Mouse (Mus musculus): ENCODE results near the gene Nono. TPM values are rescaled to one million over a fixed set of nuclear protein-coding genes. Genes with fewer than 3 reads are reported as not detected.

Gene Nono
- 682 and 720 TPM in 2 replicates for polyA plus RNA-seq (2014; fragmentation: Nextera tagmentation; extraction: Ambion mirVana)

DNA sequence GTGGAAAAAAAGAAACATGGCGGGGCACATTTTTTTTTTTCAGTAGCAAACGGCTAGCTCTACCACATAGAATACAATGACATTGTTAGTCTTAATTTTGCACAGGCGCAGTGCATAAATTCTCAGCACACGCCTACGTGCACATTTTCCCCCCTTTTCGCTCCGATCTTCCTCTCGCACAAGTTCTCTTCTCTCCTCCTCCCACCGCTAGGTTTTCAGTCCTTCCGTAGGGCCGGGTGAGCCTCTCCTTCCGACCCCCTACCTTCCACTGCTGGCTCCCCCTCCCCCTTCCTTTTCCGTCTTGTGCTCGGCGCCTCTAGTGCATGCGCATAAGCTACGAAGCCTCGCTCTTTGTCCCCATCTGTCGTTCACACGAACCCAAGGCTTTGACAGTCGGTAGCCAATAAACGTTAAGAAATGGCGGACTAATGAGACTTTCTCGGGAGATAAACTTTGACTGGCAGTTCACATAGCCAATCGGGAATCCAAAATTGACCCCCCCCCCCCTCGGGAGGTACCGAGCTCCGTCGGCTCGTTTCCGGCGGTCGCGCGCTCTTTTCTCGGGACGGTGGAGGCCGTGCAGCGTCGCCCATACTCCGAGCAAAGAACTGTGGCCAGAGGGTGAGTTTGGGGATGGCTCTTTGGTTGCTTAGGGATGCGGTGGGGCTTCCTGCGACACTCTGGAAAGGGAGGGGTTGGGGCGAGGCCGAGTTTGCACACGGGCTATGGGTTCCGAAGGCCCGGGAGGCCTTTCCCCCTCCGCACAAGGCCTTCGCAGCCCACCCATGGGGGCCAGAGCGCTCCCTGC lies at the start of gene Nono:
TSS of gene Nono (plus strand) at position 177 of the 808 bp plus-strand sequence.
- DNase-seq (ENCODE audit: low spot score) (peak; percentile 95), ATAC-seq (replicated peaks; ENCODE audit: insufficient number of reproducible peaks, low FRiP score, low TSS enrichment, low read depth) (peak; percentile 95)
- Histone ChIP-seq H3K27ac (replicated peaks; ENCODE audit: low read depth, low read length) (peak within 1 kb of the TSS; percentile 93), H3K4me2 (ENCODE audit: low read depth, low read length) (peak within 1 kb of the TSS; percentile 24), H3K4me1 (ENCODE audit: control insufficient read depth, insufficient read depth, low read length) (no peaks in the 10 kb centered on the region), H3K9me3 (replicated peaks; ENCODE audit: control insufficient read depth, low read length) (no peaks in the 10 kb centered on the region), H3K4me3 (ENCODE audit: low read depth, low read length) (peak within 1 kb of the TSS; percentile 54), H3K9ac (replicated peaks; ENCODE audit: low read length) (peak within 1 kb of the TSS; percentile 91), H3K27me3 (ENCODE audit: control insufficient read depth, insufficient read depth, low read length) (no peaks in the 10 kb centered on the region), H3K36me3 (replicated peaks; ENCODE audit: control insufficient read depth, insufficient read depth, low read depth, low read length) (no peaks in the 10 kb centered on the region)
- 23% methylated on average over 48 of the region's 51 CpGs for WGBS

DNA sequence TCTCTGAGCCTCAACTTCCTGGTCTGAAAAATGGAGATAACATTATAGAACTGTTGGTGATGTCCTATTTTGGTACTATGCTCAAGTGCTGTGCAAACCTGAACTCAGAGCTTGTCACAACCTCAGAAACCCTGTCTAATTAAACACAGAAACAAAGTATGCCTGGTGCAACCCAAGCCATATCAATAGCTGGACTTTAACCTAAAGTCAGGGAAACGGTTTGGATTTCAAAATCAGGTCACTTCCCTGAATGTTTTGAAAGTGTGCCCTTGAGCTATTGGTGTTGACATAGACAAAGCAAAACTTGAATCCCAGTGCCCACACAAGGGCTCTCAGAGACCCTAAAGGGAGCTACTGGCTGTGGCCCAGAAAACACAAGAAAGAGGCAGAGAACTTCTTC lies 49.4 kb upstream of the Nono start:
- Histone ChIP-seq H3K36me3 (replicated peaks; ENCODE audit: control insufficient read depth, insufficient read depth, low read depth, low read length) (no peaks in the 10 kb centered on the region), H3K4me2 (ENCODE audit: low read depth, low read length) (no peak overlapping the region), H3K9ac (replicated peaks; ENCODE audit: low read length) (no peak overlapping the region), H3K9me3 (replicated peaks; ENCODE audit: control insufficient read depth, low read length) (no peaks in the 10 kb centered on the region), H3K27me3 (ENCODE audit: control insufficient read depth, insufficient read depth, low read length) (peaks cover 16% of the 10 kb centered on the region), H3K27ac (replicated peaks; ENCODE audit: low read depth, low read length) (no peak overlapping the region), H3K4me1 (ENCODE audit: control insufficient read depth, insufficient read depth, low read length) (no peaks in the 10 kb centered on the region), H3K4me3 (ENCODE audit: low read depth, low read length) (no peak overlapping the region)
- ATAC-seq (replicated peaks; ENCODE audit: insufficient number of reproducible peaks, low FRiP score, low TSS enrichment, low read depth), result no peak
- WGBS, result 56% methylated on average over 1 of the region's 1 CpGs
- DNase-seq (ENCODE audit: low spot score), result no peak

DNA sequence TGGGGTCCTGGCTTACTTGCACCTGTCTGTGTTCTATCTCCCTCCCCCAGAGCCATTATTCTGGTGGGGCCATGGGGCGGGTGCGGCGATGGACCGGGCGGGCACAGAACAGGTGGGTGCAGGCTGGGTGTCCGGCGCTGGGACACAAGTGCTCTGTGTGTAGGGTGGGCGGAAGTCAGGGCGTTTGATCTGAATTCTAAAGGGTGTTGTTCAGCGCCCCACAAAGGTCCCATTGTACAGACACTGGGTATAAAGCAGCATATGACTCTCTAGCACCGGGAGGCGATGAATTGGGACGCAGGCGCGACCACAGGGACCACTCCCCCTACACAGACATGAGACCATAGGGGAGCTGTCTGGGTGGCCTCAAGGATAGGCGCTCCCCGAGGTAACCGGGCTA lies 45.7 kb upstream of the Nono start:
- H3K36me3 ChIP-seq (replicated peaks; ENCODE audit: control insufficient read depth, insufficient read depth, low read depth, low read length), result no peaks in the 10 kb centered on the region
- no peaks in the 10 kb centered on the region for H3K9me3 ChIP-seq (replicated peaks; ENCODE audit: control insufficient read depth, low read length)
- no peak overlapping the region for H3K4me3 ChIP-seq (ENCODE audit: low read depth, low read length)
- no peaks in the 10 kb centered on the region for H3K4me1 ChIP-seq (ENCODE audit: control insufficient read depth, insufficient read depth, low read length)
- no peak for DNase-seq (ENCODE audit: low spot score)
- ATAC-seq (replicated peaks; ENCODE audit: insufficient number of reproducible peaks, low FRiP score, low TSS enrichment, low read depth), result no peak
- H3K9ac ChIP-seq (replicated peaks; ENCODE audit: low read length), result no peak overlapping the region
- peaks cover 23% of the 10 kb centered on the region for H3K27me3 ChIP-seq (ENCODE audit: control insufficient read depth, insufficient read depth, low read length)
- WGBS, result 20% methylated on average over 18 of the region's 18 CpGs
- no peak overlapping the region for H3K27ac ChIP-seq (replicated peaks; ENCODE audit: low read depth, low read length)
- no peak overlapping the region for H3K4me2 ChIP-seq (ENCODE audit: low read depth, low read length)

DNA sequence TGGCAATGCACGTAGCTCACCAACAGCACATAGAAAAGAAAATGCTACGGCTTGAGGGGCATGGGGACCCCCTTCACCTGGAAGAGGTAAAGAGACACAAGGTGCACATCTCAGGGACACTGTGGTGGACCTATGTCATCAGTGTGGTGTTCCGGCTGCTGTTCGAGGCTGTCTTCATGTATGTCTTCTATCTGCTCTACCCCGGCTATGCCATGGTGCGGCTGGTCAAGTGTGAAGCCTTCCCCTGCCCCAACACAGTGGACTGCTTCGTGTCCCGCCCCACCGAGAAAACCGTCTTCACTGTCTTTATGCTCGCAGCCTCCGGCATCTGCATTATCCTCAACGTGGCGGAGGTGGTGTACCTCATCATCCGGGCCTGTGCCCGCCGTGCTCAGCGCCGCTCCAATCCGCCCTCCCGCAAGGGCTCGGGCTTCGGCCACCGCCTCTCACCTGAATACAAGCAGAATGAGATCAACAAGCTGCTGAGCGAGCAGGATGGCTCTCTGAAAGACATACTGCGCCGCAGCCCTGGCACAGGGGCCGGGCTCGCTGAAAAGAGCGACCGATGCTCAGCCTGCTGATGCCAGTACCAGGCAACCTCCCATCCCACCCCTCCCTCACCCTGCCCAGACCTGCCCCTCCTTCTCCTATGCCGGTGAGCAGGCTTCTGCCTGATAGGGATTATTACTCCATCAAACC lies 44.5 kb upstream of the Nono start:
- ATAC-seq (replicated peaks; ENCODE audit: insufficient number of reproducible peaks, low FRiP score, low TSS enrichment, low read depth) (no peak), DNase-seq (ENCODE audit: low spot score) (no peak)
- H3K9me3 ChIP-seq (replicated peaks; ENCODE audit: control insufficient read depth, low read length), result no peaks in the 10 kb centered on the region
- no peaks in the 10 kb centered on the region for H3K36me3 ChIP-seq (replicated peaks; ENCODE audit: control insufficient read depth, insufficient read depth, low read depth, low read length)
- 0 out of 2 replicates have a peak overlapping the region, but pooled peaks have one; percentile 8 for H3K4me3 ChIP-seq (ENCODE audit: low read depth, low read length)
- no peak overlapping the region for H3K27ac ChIP-seq (replicated peaks; ENCODE audit: low read depth, low read length)
- no peaks in the 10 kb centered on the region for H3K4me1 ChIP-seq (ENCODE audit: control insufficient read depth, insufficient read depth, low read length)
- H3K4me2 ChIP-seq (ENCODE audit: low read depth, low read length), result peak overlapping the region; percentile 34
- WGBS, result 14% methylated on average over 32 of the region's 32 CpGs
- H3K27me3 ChIP-seq (ENCODE audit: control insufficient read depth, insufficient read depth, low read length), result peaks cover 23% of the 10 kb centered on the region
- no peak overlapping the region for H3K9ac ChIP-seq (replicated peaks; ENCODE audit: low read length)

DNA sequence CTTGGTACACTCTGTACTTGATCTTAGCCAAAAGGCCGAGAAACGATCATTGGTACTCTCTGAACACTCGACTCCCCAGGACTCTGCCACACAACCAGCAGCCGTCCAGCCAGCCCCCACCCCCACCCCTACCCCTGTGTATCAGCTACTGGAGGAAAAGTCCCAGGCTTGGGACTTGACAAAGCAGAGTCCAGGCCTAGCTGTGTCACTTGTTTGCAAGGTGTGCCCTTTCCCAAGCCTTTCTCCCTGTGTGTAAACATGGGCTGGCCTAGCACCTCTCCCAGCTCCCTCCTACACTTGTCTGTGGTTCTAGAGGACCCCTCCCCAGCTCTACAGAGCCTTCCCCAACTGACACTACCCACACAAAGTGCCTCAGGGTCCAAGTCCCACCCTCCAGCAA lies 42.9 kb upstream of the Nono start:
- Histone ChIP-seq H3K36me3 (replicated peaks; ENCODE audit: control insufficient read depth, insufficient read depth, low read depth, low read length) (no peaks in the 10 kb centered on the region), H3K9me3 (replicated peaks; ENCODE audit: control insufficient read depth, low read length) (no peaks in the 10 kb centered on the region), H3K4me1 (ENCODE audit: control insufficient read depth, insufficient read depth, low read length) (no peaks in the 10 kb centered on the region), H3K27me3 (ENCODE audit: control insufficient read depth, insufficient read depth, low read length) (peaks cover 23% of the 10 kb centered on the region), H3K27ac (replicated peaks; ENCODE audit: low read depth, low read length) (no peak overlapping the region), H3K4me2 (ENCODE audit: low read depth, low read length) (no peak overlapping the region), H3K9ac (replicated peaks; ENCODE audit: low read length) (no peak overlapping the region), H3K4me3 (ENCODE audit: low read depth, low read length) (no peak overlapping the region)
- WGBS, result 31% methylated on average over 4 of the region's 4 CpGs
- DNase-seq (ENCODE audit: low spot score) (no peak), ATAC-seq (replicated peaks; ENCODE audit: insufficient number of reproducible peaks, low FRiP score, low TSS enrichment, low read depth) (no peak)

DNA sequence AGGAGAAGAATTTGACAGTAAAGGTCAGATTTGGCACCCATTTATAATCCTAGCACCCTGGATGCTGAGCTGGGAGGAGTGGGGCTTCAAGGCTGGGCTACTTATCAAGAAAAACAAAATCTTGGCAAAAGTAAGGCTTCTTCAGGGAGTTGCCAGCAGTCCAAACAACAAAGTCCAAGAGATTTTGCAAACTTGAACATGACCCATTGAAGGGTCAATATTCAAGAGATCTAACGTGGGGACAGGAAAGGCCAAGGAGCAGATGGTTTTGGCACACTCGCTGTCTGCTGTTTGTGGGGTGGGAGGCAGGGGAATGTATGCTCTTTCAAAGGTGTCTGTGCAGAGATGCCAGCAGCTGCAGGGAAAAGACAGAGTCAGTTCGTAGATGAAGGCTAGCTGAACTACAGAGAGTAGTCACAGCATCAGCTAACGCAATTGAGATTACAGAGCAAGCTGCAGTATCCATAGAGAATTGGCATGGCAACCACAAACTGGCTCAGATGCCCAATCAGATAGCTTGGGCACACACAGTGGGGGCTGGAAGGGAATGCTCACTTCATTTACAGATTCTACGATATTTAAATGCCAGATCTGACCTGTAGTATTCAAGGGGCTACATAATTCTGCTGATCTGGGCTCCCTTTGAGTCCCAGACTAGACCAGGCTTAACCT lies 40.1 kb upstream of the Nono start:
- H3K9ac ChIP-seq (replicated peaks; ENCODE audit: low read length), result no peak overlapping the region
- no peak overlapping the region for H3K4me3 ChIP-seq (ENCODE audit: low read depth, low read length)
- H3K27ac ChIP-seq (replicated peaks; ENCODE audit: low read depth, low read length), result no peak overlapping the region
- H3K27me3 ChIP-seq (ENCODE audit: control insufficient read depth, insufficient read depth, low read length), result peaks cover 14% of the 10 kb centered on the region
- H3K4me2 ChIP-seq (ENCODE audit: low read depth, low read length), result no peak overlapping the region
- ATAC-seq (replicated peaks; ENCODE audit: insufficient number of reproducible peaks, low FRiP score, low TSS enrichment, low read depth) (no peak), DNase-seq (ENCODE audit: low spot score) (no peak)
- 71% methylated on average over 5 of the region's 5 CpGs for WGBS
- no peaks in the 10 kb centered on the region for H3K4me1 ChIP-seq (ENCODE audit: control insufficient read depth, insufficient read depth, low read length)
- no peaks in the 10 kb centered on the region for H3K9me3 ChIP-seq (replicated peaks; ENCODE audit: control insufficient read depth, low read length)
- H3K36me3 ChIP-seq (replicated peaks; ENCODE audit: control insufficient read depth, insufficient read depth, low read depth, low read length), result no peaks in the 10 kb centered on the region

DNA sequence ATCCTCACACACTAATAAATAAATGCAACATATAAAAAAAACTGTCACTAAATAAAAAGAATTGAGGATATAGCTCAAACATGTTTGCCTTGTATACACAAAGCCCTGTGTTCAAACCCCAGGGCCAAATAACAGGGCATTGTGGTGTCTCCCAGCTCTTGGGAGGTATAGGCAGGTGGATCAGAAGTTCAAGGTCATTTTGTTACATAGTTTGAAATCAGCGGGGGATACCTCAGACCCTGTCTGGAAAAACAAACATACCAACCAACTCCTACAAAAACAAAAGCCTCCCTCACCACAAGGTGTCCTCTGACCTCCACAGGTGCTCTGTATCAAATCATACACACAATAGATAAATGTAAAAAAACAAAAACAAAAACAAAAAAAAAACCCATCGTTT lies 34.8 kb upstream of the Nono start:
- DNase-seq (ENCODE audit: low spot score) (no peak), ATAC-seq (replicated peaks; ENCODE audit: insufficient number of reproducible peaks, low FRiP score, low TSS enrichment, low read depth) (no peak)
- no peak overlapping the region for H3K4me2 ChIP-seq (ENCODE audit: low read depth, low read length)
- no peaks in the 10 kb centered on the region for H3K36me3 ChIP-seq (replicated peaks; ENCODE audit: control insufficient read depth, insufficient read depth, low read depth, low read length)
- H3K27ac ChIP-seq (replicated peaks; ENCODE audit: low read depth, low read length), result no peak overlapping the region
- H3K4me1 ChIP-seq (ENCODE audit: control insufficient read depth, insufficient read depth, low read length), result no peaks in the 10 kb centered on the region
- no peak overlapping the region for H3K4me3 ChIP-seq (ENCODE audit: low read depth, low read length)
- 61% methylated on average over 2 of the region's 2 CpGs for WGBS
- peaks cover 9% of the 10 kb centered on the region; the same call in 1 of the 2 replicates for H3K27me3 ChIP-seq (ENCODE audit: control insufficient read depth, insufficient read depth, low read length)
- no peaks in the 10 kb centered on the region for H3K9me3 ChIP-seq (replicated peaks; ENCODE audit: control insufficient read depth, low read length)
- H3K9ac ChIP-seq (replicated peaks; ENCODE audit: low read length), result no peak overlapping the region

All from embryonic facial prominence, embryonic 11.5 days (tissue).